Mouse (Mus musculus): ENCODE results near the gene Spats2l. TPM values are rescaled to one million over a fixed set of nuclear protein-coding genes. Genes with fewer than 3 reads are reported as not detected.

Spats2l gene
- polyA plus RNA-seq, 1 experiment = 0.76 TPM

DNA sequence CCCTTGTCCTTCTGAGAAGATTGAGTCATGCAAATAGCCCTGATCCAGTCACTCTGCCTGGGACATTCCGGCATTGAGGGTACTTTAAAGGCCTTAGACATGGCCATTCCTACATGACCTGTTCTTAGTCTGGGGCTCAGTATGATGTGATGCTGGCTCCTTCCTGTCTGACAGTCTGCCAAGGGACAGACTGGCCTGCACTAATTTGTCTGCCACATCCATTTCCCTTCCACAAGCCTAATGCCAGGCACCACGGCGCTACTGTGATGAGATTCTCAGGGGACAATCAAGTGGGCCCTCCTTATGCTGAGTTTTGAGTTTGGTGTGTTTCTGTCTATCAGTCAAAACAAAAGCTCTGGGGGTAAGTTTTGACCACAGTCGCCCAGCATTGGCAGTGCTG, 144.6 kb downstream of the Spats2l start:
- no peaks in the 10 kb centered on the region for H3K36me3 ChIP-seq (ENCODE audit: control insufficient read depth, insufficient read depth)
- no peak overlapping the region for H3K4me2 ChIP-seq (ENCODE audit: low read depth)
- H3K79me2 ChIP-seq (ENCODE audit: control insufficient read depth, insufficient read depth) = no peaks in the 10 kb centered on the region
- TF ChIP-seq E2F4 (IDR thresholded peaks at IDR 0.05; ENCODE audit: insufficient read depth) (no peak), MYOD1 (IDR thresholded peaks at IDR 0.05; ENCODE audit: control insufficient read depth in 1 of 3, insufficient read length in 2 of 3, low read depth in 2 of 3) (no peak), SRF (IDR thresholded peaks at IDR 0.05; ENCODE audit: control insufficient read depth, insufficient read length, low read depth) (no peak), POLR2AphosphoS2 (IDR thresholded peaks at IDR 0.05; ENCODE audit: insufficient read length, low read depth) (no peak), CEBPB (IDR thresholded peaks at IDR 0.05; ENCODE audit: insufficient read depth, poor library complexity, severe bottlenecking) (no peak), MAX (IDR thresholded peaks at IDR 0.05; ENCODE audit: low read depth) (no peak), TCF12 (IDR thresholded peaks at IDR 0.05; ENCODE audit: insufficient read depth, poor library complexity, severe bottlenecking) (no peak), REST (IDR thresholded peaks at IDR 0.05; ENCODE audit: insufficient read depth, insufficient read length) (no peak), MYOG (IDR thresholded peaks at IDR 0.05; ENCODE audit: control insufficient read depth in 1 of 3, insufficient read depth in 1 of 3, insufficient read length in 2 of 3, low read depth in 2 of 3) (no peak), POLR2A (IDR thresholded peaks at IDR 0.05; ENCODE audit: insufficient read length, low read depth) (no peak), TCF3 (IDR thresholded peaks at IDR 0.05; ENCODE audit: insufficient read length, low read depth) (no peak), USF1 (IDR thresholded peaks at IDR 0.05; ENCODE audit: low read depth) (no peak)
- H3ac ChIP-seq (ENCODE audit: control insufficient read depth, insufficient read length) = no peak overlapping the region
- H3K27me3 ChIP-seq (ENCODE audit: control insufficient read depth, insufficient read depth, insufficient read length) = no peaks in the 10 kb centered on the region
- H3K4me3 ChIP-seq = no peak overlapping the region

- Histone ChIP-seq H3K27me3 (ENCODE audit: control insufficient read depth, insufficient read depth, insufficient read length) (peaks cover 5% of the 10 kb centered on the region), H3K79me2 (ENCODE audit: control insufficient read depth, insufficient read depth) (no peaks in the 10 kb centered on the region), H3K36me3 (ENCODE audit: control insufficient read depth, insufficient read depth) (no peaks in the 10 kb centered on the region), H3ac (ENCODE audit: control insufficient read depth, insufficient read length) (no peak overlapping the region), H3K4me2 (ENCODE audit: low read depth) (no peak overlapping the region), H3K4me3 (no peak overlapping the region)
- TF ChIP-seq TCF3 (IDR thresholded peaks at IDR 0.05; ENCODE audit: insufficient read length, low read depth) = no peak
- TF ChIP-seq CEBPB (IDR thresholded peaks at IDR 0.05; ENCODE audit: insufficient read depth, poor library complexity, severe bottlenecking) = no peak
- TF ChIP-seq REST (IDR thresholded peaks at IDR 0.05; ENCODE audit: insufficient read depth, insufficient read length) = no peak
- no peak for TF ChIP-seq TCF12 (IDR thresholded peaks at IDR 0.05; ENCODE audit: insufficient read depth, poor library complexity, severe bottlenecking)
- no peak for TF ChIP-seq MYOD1 (IDR thresholded peaks at IDR 0.05; ENCODE audit: control insufficient read depth in 1 of 3, insufficient read length in 2 of 3, low read depth in 2 of 3)
- no peak for TF ChIP-seq MYOG (IDR thresholded peaks at IDR 0.05; ENCODE audit: control insufficient read depth in 1 of 3, insufficient read depth in 1 of 3, insufficient read length in 2 of 3, low read depth in 2 of 3)
- no peak for TF ChIP-seq POLR2AphosphoS2 (IDR thresholded peaks at IDR 0.05; ENCODE audit: insufficient read length, low read depth)
- TF ChIP-seq USF1 (IDR thresholded peaks at IDR 0.05; ENCODE audit: low read depth) = no peak
- no peak for TF ChIP-seq MAX (IDR thresholded peaks at IDR 0.05; ENCODE audit: low read depth)
- no peak for TF ChIP-seq E2F4 (IDR thresholded peaks at IDR 0.05; ENCODE audit: insufficient read depth)
- TF ChIP-seq POLR2A (IDR thresholded peaks at IDR 0.05; ENCODE audit: insufficient read length, low read depth) = no peak
- TF ChIP-seq SRF (IDR thresholded peaks at IDR 0.05; ENCODE audit: control insufficient read depth, insufficient read length, low read depth) = no peak
Measured at GRCm38 (mm10) chr1:57934287-57934686, 160.3 kb downstream of the Spats2l start.

- H3ac ChIP-seq (ENCODE audit: control insufficient read depth, insufficient read length) = no peak overlapping the region
- H3K79me2 ChIP-seq (ENCODE audit: control insufficient read depth, insufficient read depth) = no peaks in the 10 kb centered on the region
- H3K4me2 ChIP-seq (ENCODE audit: low read depth) = no peak overlapping the region
- no peaks in the 10 kb centered on the region for H3K36me3 ChIP-seq (ENCODE audit: control insufficient read depth, insufficient read depth)
- H3K4me3 ChIP-seq = no peak overlapping the region
- TF ChIP-seq REST (IDR thresholded peaks at IDR 0.05; ENCODE audit: insufficient read depth, insufficient read length) (no peak), SRF (IDR thresholded peaks at IDR 0.05; ENCODE audit: control insufficient read depth, insufficient read length, low read depth) (no peak), E2F4 (IDR thresholded peaks at IDR 0.05; ENCODE audit: insufficient read depth) (no peak), CEBPB (IDR thresholded peaks at IDR 0.05; ENCODE audit: insufficient read depth, poor library complexity, severe bottlenecking) (no peak), USF1 (IDR thresholded peaks at IDR 0.05; ENCODE audit: low read depth) (no peak), POLR2AphosphoS2 (IDR thresholded peaks at IDR 0.05; ENCODE audit: insufficient read length, low read depth) (no peak)
- H3K27me3 ChIP-seq (ENCODE audit: control insufficient read depth, insufficient read depth, insufficient read length) = peaks cover 5% of the 10 kb centered on the region
Measured at GRCm38 (mm10) chr1:57940691-57941090, 166.7 kb downstream of the Spats2l start.

GRCm38 (mm10) chr1:57941095-57941494, 167.1 kb downstream of the Spats2l start:
- H3K4me3 ChIP-seq = no peak overlapping the region
- TF ChIP-seq USF1 (IDR thresholded peaks at IDR 0.05; ENCODE audit: low read depth) (no peak), CEBPB (IDR thresholded peaks at IDR 0.05; ENCODE audit: insufficient read depth, poor library complexity, severe bottlenecking) (no peak), POLR2AphosphoS2 (IDR thresholded peaks at IDR 0.05; ENCODE audit: insufficient read length, low read depth) (no peak), MYOG (IDR thresholded peaks at IDR 0.05; ENCODE audit: control insufficient read depth in 1 of 3, insufficient read depth in 1 of 3, insufficient read length in 2 of 3, low read depth in 2 of 3) (no peak), REST (IDR thresholded peaks at IDR 0.05; ENCODE audit: insufficient read depth, insufficient read length) (no peak), TCF12 (IDR thresholded peaks at IDR 0.05; ENCODE audit: insufficient read depth, poor library complexity, severe bottlenecking) (no peak), SRF (IDR thresholded peaks at IDR 0.05; ENCODE audit: control insufficient read depth, insufficient read length, low read depth) (no peak), MAX (IDR thresholded peaks at IDR 0.05; ENCODE audit: low read depth) (no peak), TCF3 (IDR thresholded peaks at IDR 0.05; ENCODE audit: insufficient read length, low read depth) (no peak), POLR2A (IDR thresholded peaks at IDR 0.05; ENCODE audit: insufficient read length, low read depth) (no peak), E2F4 (IDR thresholded peaks at IDR 0.05; ENCODE audit: insufficient read depth) (no peak), MYOD1 (IDR thresholded peaks at IDR 0.05; ENCODE audit: control insufficient read depth in 1 of 3, insufficient read length in 2 of 3, low read depth in 2 of 3) (no peak)
- no peak overlapping the region for H3ac ChIP-seq (ENCODE audit: control insufficient read depth, insufficient read length)
- no peaks in the 10 kb centered on the region for H3K36me3 ChIP-seq (ENCODE audit: control insufficient read depth, insufficient read depth)
- no peak overlapping the region for H3K4me2 ChIP-seq (ENCODE audit: low read depth)
- H3K27me3 ChIP-seq (ENCODE audit: control insufficient read depth, insufficient read depth, insufficient read length) = peaks cover 5% of the 10 kb centered on the region
- no peaks in the 10 kb centered on the region for H3K79me2 ChIP-seq (ENCODE audit: control insufficient read depth, insufficient read depth)

DNA sequence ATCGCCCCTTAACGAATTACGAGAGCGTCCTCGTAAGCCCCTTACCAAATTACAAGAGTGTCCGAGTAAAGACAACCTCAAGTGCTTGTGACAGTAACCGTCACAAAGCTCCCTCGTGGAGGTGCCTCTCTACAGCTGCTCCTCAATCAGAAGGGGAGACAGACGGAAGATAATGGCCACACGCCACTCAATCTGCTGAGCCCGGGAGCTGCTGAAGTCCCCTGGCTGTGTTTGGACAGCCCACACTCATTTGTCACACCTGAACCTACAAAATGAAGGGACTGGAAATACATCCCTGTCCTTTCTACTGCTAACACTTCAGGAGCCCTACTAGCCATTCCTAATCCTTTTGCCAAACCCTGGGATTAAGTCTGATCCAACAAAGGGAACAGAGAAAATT, 167.8 kb downstream of the Spats2l start:
- H3K36me3 ChIP-seq (ENCODE audit: control insufficient read depth, insufficient read depth) = no peaks in the 10 kb centered on the region
- H3K79me2 ChIP-seq (ENCODE audit: control insufficient read depth, insufficient read depth) = no peaks in the 10 kb centered on the region
- H3K27me3 ChIP-seq (ENCODE audit: control insufficient read depth, insufficient read depth, insufficient read length) = no peaks in the 10 kb centered on the region
- H3ac ChIP-seq (ENCODE audit: control insufficient read depth, insufficient read length) = no peak overlapping the region
- TF ChIP-seq POLR2A (IDR thresholded peaks at IDR 0.05; ENCODE audit: insufficient read length, low read depth) (no peak), TCF3 (IDR thresholded peaks at IDR 0.05; ENCODE audit: insufficient read length, low read depth) (no peak), MYOG (IDR thresholded peaks at IDR 0.05; ENCODE audit: control insufficient read depth in 1 of 3, insufficient read depth in 1 of 3, insufficient read length in 2 of 3, low read depth in 2 of 3) (no peak), E2F4 (IDR thresholded peaks at IDR 0.05; ENCODE audit: insufficient read depth) (no peak), POLR2AphosphoS2 (IDR thresholded peaks at IDR 0.05; ENCODE audit: insufficient read length, low read depth) (no peak), TCF12 (IDR thresholded peaks at IDR 0.05; ENCODE audit: insufficient read depth, poor library complexity, severe bottlenecking) (no peak), MYOD1 (IDR thresholded peaks at IDR 0.05; ENCODE audit: control insufficient read depth in 1 of 3, insufficient read length in 2 of 3, low read depth in 2 of 3) (no peak), MAX (IDR thresholded peaks at IDR 0.05; ENCODE audit: low read depth) (no peak), CEBPB (IDR thresholded peaks at IDR 0.05; ENCODE audit: insufficient read depth, poor library complexity, severe bottlenecking) (no peak), USF1 (IDR thresholded peaks at IDR 0.05; ENCODE audit: low read depth) (no peak), SRF (IDR thresholded peaks at IDR 0.05; ENCODE audit: control insufficient read depth, insufficient read length, low read depth) (no peak), REST (IDR thresholded peaks at IDR 0.05; ENCODE audit: insufficient read depth, insufficient read length) (no peak)
- no peak overlapping the region for H3K4me3 ChIP-seq
- H3K4me2 ChIP-seq (ENCODE audit: low read depth) = no peak overlapping the region
